Mouse (Mus musculus) liver, embryonic 14.5 days (tissue): Measurements from ENCODE around the gene H2afx. TPM values are rescaled to one million over a fixed set of nuclear protein-coding genes. Genes with fewer than 3 reads are reported as not detected.

Source experiments
- ATAC-seq: fragments of 200-750 bp; cut with Nextera tagmentation; 2 replicates; pipeline ENCODE4 v1.8.0; 2017; ENCODE audit warnings: moderate number of reproducible peaks, mild to moderate bottlenecking, moderate library complexity; ENCODE audit not compliant: insufficient read depth
- DNase-seq, 3 experiments: peaks; one replicate each; pipeline ENCODE4 v3.0.0-alpha.2; 2012 to 2013; ENCODE audit warnings: low read depth in 3 of 3, low spot score in 3 of 3
- H3K27ac ChIP-seq: fragments of 300-500 bp; sonication (generic); 2 replicates; pipeline ENCODE4 v1.5.1; 2014; ENCODE audit warnings: moderate library complexity, mild to moderate bottlenecking, control low read depth, inconsistent platforms
- H3K27me3 ChIP-seq: fragments of 300-500 bp; sonication (generic); 2 replicates; pipeline ENCODE4 v1.6.1; 2014; ENCODE audit warnings: mild to moderate bottlenecking, low read length, moderate library complexity; ENCODE audit not compliant: control insufficient read depth, insufficient read depth
- H3K36me3 ChIP-seq: fragments of 300-500 bp; sonication (generic); replicated peaks from 2 replicates; pipeline ENCODE4 v1.6.1; 2014; ENCODE audit warnings: low read depth; ENCODE audit not compliant: control insufficient read depth, insufficient read depth
- H3K4me1 ChIP-seq, 2 experiments: fragments of 200-500 bp in 1 of 2; fragments of 300-500 bp in 1 of 2; sonication (generic) in 1 of 2; replicated peaks; 2 replicates each; pipeline ENCODE4 v1.6.1; 2012 to 2014; ENCODE audit warnings: antibody characterized with exemption in 1 of 2, inconsistent platforms in 1 of 2, low read length in 1 of 2; ENCODE audit not compliant: control insufficient read depth in 2 of 2, insufficient read depth in 2 of 2
- H3K4me2 ChIP-seq: fragments of 300-500 bp; sonication (generic); 2 replicates; pipeline ENCODE4 v1.6.1; 2014; ENCODE audit warnings: low read depth, mild to moderate bottlenecking, control low read depth, moderate library complexity
- H3K4me3 ChIP-seq, 2 experiments: fragments of 200-500 bp in 1 of 2; fragments of 300-500 bp in 1 of 2; sonication (generic) in 1 of 2; 2 replicates each; pipeline ENCODE4 v1.5.1; 2012 to 2014; ENCODE audit warnings: low read depth in 2 of 2, low read length in 2 of 2, mild to moderate bottlenecking in 2 of 2, control low read depth in 1 of 2, inconsistent platforms in 1 of 2, moderate library complexity in 1 of 2; ENCODE audit not compliant: insufficient read depth in 1 of 2
- H3K9ac ChIP-seq: fragments of 300-500 bp; sonication (generic); replicated peaks from 2 replicates; pipeline ENCODE4 v1.6.1; 2014; ENCODE audit warnings: mild to moderate bottlenecking, control low read depth, moderate library complexity
- H3K9me3 ChIP-seq: fragments of 300-500 bp; sonication (generic); 2 replicates; pipeline ENCODE4 v1.6.1; 2016; ENCODE audit warnings: low read length, mixed read lengths; ENCODE audit not compliant: control insufficient read depth
- CTCF ChIP-seq: IDR thresholded peaks from 2 replicates; pipeline ENCODE4 v1.5.1; 2016; ENCODE audit warnings: antibody characterized with exemption, low read depth, control low read depth
- EP300 ChIP-seq: IDR thresholded peaks from 2 replicates; pipeline ENCODE4 v1.6.1; 2016; ENCODE audit warnings: antibody characterized with exemption, low read depth
- WGBS: fragments of 180-500 bp; shearing (Covaris S2); extraction: QIAGEN DNeasy Blood & Tissue Kit; methylation state at CpG from one replicate; pipeline ENCODE4 v1.1.7; 2014; ENCODE audit not compliant: insufficient replicate concordance; 5-methylcytosine and 5-hydroxymethylcytosine counted together
- polyA plus RNA-seq, 2 experiments: library from polyadenylated mRNA; depleted of rRNA in 1 of 2; stranded (reverse) in 1 of 2; unstranded in 1 of 2; fragments of >200 nt; fragmentation: Nextera tagmentation in 1 of 2; extraction: Ambion mirVana in 1 of 2; gene quantifications; 2 replicates each; pipeline versions ENCODE4 v1.2.1 to v1.2.3; 2012 to 2014

The H2afx gene
- polyA plus RNA-seq, 2 experiments = 168 to 177 TPM

DNA sequence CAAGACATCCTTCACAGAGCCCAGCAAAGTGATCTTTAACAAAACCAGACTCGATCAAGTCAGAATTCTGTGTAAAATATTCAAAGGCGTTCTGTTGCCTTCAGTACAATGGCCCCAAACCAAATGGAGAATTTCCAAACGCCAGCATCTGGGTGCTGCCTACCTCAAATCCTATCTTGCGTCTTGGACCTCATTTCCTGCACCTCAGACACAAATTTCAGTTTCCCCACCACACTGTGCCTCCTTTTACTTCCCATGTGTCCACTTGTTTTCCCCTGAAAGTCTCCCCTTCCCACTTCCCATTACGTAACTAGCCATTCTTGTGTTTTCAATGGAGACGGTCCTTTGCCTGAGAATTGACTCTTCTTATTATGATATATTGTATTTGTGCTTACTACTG, 28.0 kb upstream of the H2afx start:
- H3K27me3 ChIP-seq = no peaks in the 10 kb centered on the region
- H3K9me3 ChIP-seq = no peaks in the 10 kb centered on the region
- peak overlapping the region; percentile 81; the same call in 1 of the 2 replicates for H3K4me2 ChIP-seq
- DNase-seq (no peak), ATAC-seq (no peak)
- H3K4me3 ChIP-seq = no peak overlapping the region
- peak overlapping the region; percentile 17 for H3K27ac ChIP-seq
- peaks cover 17% of the 10 kb centered on the region for H3K36me3 ChIP-seq
- H3K9ac ChIP-seq = no peak overlapping the region
- H3K4me1 ChIP-seq = peaks cover 11 to 13% of the 10 kb centered on the region in 2 experiments
- no peak for TF ChIP-seq EP300
- TF ChIP-seq CTCF = no peak
- 81% methylated on average over 6 of the region's 6 CpGs for WGBS

DNA sequence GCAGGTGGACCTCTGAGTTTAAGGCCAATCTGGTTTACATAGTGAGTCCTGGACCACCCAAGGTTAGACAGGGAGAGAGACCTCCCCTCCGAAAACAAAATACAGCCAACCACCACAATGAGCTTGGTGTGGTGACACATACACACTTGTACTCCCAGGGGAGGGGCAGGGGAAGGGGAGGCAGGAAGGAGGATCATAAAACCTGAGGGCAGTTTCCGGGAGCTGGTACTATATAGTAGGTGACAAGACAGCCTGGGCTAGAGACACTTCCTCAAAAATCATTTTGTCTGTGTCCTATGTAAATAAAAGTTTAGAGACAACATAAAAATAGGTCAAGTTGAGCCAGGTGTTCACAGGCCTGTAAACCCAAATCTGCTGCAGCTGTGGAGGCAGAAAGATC, 27.2 kb upstream of the H2afx start:
- H3K4me2 ChIP-seq = no peak overlapping the region
- H3K9me3 ChIP-seq = no peaks in the 10 kb centered on the region
- 53% methylated on average over 2 of the region's 2 CpGs for WGBS
- TF ChIP-seq CTCF = no peak
- no peak for TF ChIP-seq EP300
- H3K4me3 ChIP-seq = no peak overlapping the region
- no peaks in the 10 kb centered on the region for H3K27me3 ChIP-seq
- DNase-seq = no peak
- peaks cover 10% of the 10 kb centered on the region for H3K36me3 ChIP-seq
- no peak overlapping the region for H3K9ac ChIP-seq
- ATAC-seq = no peak
- peaks cover 11 to 14% of the 10 kb centered on the region in 2 experiments for H3K4me1 ChIP-seq
- no peak overlapping the region for H3K27ac ChIP-seq

DNA sequence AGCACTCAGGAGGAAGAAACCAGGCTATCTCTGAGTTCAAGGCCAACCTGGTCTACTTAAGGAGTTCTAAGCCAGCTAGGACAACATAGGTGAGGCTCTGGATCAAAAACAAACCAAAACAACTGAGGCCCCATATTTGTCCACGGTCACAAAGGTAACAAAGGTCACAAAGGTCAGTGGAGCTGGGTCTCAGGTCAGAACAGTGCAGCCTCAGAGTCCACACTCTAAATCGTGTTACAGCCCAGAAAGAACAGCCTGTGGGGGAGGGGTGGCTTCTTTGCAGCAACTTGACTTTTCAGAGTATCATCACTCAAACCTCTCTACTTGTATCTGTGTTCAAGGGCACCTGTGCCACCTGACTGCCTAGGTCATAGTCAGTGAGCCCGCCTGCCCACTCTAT, 24.7 kb upstream of the H2afx start:
- DNase-seq (no peak), ATAC-seq (no peak)
- TF ChIP-seq EP300 = no peak
- no peak for TF ChIP-seq CTCF
- WGBS = 68% methylated on average over 3 of the region's 3 CpGs
- H3K4me2 ChIP-seq = no peak overlapping the region
- H3K36me3 ChIP-seq = peaks cover 22% of the 10 kb centered on the region
- no peak overlapping the region for H3K27ac ChIP-seq
- no peak overlapping the region for H3K9ac ChIP-seq
- H3K4me1 ChIP-seq = peaks cover 6 to 8% of the 10 kb centered on the region in 2 experiments
- no peaks in the 10 kb centered on the region for H3K9me3 ChIP-seq
- no peak overlapping the region for H3K4me3 ChIP-seq
- no peaks in the 10 kb centered on the region for H3K27me3 ChIP-seq

DNA sequence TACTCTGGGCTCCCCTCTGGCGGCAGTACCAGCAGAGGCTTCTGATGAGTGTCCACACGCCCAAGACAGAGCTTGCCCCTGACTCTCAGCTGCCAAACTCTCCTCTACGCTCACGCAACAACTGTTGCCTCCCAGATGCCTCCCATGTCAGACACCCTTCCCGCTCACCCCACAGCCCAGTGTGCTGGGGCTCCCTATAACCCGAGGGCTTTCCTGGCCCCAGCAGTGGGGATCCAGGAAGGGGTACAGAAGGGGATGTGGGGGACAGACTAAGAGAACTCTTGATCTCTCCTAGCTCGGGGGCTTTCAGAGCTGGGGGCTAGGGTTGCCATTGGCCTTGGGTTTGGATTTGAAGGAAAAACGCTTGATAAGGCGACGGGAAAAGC, 23.8 kb upstream of the H2afx start:
- Histone ChIP-seq H3K27ac (no peak overlapping the region), H3K9me3 (no peaks in the 10 kb centered on the region), H3K4me2 (peak overlapping the region; percentile 2; the same call in 1 of the 2 replicates), H3K36me3 (peaks cover 32% of the 10 kb centered on the region), H3K4me1 (peaks cover 6 to 8% of the 10 kb centered on the region in 2 experiments), H3K27me3 (no peaks in the 10 kb centered on the region), H3K4me3 (no peak overlapping the region), H3K9ac (no peak overlapping the region)
- DNase-seq = no peak
- 51% methylated on average over 10 of the region's 10 CpGs for WGBS
- TF ChIP-seq CTCF (no peak), EP300 (no peak)
- ATAC-seq = no peak

DNA sequence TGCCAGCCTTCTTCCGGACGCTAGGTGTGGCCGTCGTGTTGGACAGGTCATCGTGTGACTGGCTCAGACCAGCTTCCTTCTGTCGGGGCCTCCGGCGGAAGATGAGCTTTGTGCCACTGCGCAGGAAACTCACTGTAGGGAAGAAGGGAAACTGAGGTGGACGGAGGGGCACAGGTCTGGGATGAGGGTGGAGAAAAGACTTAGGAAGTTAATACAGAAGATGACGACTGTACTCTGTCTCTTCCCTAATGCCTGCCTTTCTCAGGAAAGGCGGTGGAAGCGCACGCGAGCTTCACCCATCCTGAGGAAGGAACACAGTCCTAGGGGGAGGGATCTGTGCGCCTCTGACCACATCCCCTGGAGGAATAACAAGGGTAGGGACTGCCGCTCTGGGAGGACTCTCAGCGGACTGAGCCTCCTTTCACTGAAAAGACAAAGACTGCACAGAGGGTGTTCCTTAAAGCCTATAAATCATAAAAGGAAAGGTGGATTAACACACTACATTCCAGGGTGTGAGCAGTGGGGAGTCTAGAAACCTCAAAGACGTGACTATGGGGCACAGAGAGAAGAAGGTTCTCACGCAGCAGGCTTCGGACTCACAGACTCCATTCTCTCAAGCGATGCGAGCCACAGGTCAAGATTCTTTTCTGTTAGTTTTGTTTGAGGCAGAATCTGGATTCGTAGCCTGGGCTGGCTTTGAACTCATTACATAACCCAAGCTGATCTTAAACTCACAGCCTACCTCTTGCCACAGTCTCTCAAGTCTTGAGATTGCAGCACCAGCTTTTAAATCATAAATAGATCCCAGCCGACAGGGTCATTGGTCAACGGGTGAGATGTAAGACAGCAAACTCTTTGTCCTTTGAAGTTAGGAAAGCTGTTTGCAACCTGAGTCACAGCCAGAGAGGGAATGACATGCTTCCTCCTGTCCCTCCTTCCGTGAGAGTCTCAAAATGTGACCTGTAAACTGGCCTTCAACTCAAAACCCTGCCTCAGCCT, 23.1 kb upstream of the H2afx start:
- H3K36me3 ChIP-seq = peaks cover 39% of the 10 kb centered on the region

More for the DNA sequence above, 23.1 kb upstream of the H2afx start:
- Histone ChIP-seq H3K4me1 (peaks cover 3 to 5% of the 10 kb centered on the region in 2 experiments), H3K9ac (no peak overlapping the region), H3K4me3 (no peak overlapping the region), H3K9me3 (no peaks in the 10 kb centered on the region), H3K4me2 (peak overlapping the region; percentile 2; the same call in 1 of the 2 replicates), H3K27me3 (no peaks in the 10 kb centered on the region), H3K27ac (no peak overlapping the region)
- DNase-seq (no peak), ATAC-seq (no peak)
- WGBS = 39% methylated on average over 27 of the region's 27 CpGs
- TF ChIP-seq EP300 = no peak
